Mouse (Mus musculus) C2C12 (cell line): ENCODE measurements around the gene Abcc4. TPM values are rescaled to one million over a fixed set of nuclear protein-coding genes. Genes with fewer than 3 reads are reported as not detected.
"Not testable (repeated sequence)": the region's sequence is repeated elsewhere in the genome, so short reads cannot be mapped to it uniquely, and the experiment has no call there.

Source experiments
- H3K27me3 ChIP-seq: one replicate; pipeline ENCODE4 v1.6.1; 2011; ENCODE audit not compliant: control insufficient read depth, insufficient read depth, insufficient read length
- H3K36me3 ChIP-seq: one replicate; pipeline ENCODE4 v1.6.1; 2011; ENCODE audit not compliant: control insufficient read depth, insufficient read depth
- H3K4me3 ChIP-seq: one replicate; pipeline ENCODE4 v1.5.1; 2011; ENCODE audit warnings: mild to moderate bottlenecking, control low read depth; ENCODE audit not compliant: poor library complexity, insufficient read depth, severe bottlenecking
- H3K79me2 ChIP-seq: one replicate; pipeline ENCODE4 v1.6.1; 2011; ENCODE audit not compliant: control insufficient read depth, insufficient read depth
- H3K79me3 ChIP-seq: one replicate; pipeline ENCODE4 v1.6.1; 2011; ENCODE audit warnings: low read depth, control low read depth
- H3ac ChIP-seq: one replicate; pipeline ENCODE3; 2011; ENCODE audit warnings: low read depth; ENCODE audit not compliant: control insufficient read depth, insufficient read length
- CEBPB ChIP-seq: IDR thresholded peaks from one replicate; pipeline ENCODE4 v1.6.1; 2011; ENCODE audit warnings: low read depth, mild to moderate bottlenecking, control low read depth, moderate library complexity
- CTCF ChIP-seq: IDR thresholded peaks from one replicate; pipeline ENCODE4 v1.5.1; 2011; ENCODE audit not compliant: control insufficient read depth, insufficient read depth, insufficient read length
- FOSL1 ChIP-seq: IDR thresholded peaks from one replicate; pipeline ENCODE4 v1.8.0; 2011; ENCODE audit warnings: mild to moderate bottlenecking, low read length; ENCODE audit not compliant: poor library complexity, insufficient read depth, severe bottlenecking
- MAX ChIP-seq: IDR thresholded peaks from one replicate; pipeline ENCODE4 v1.6.1; 2011; ENCODE audit warnings: mild to moderate bottlenecking, control low read depth
- MYOD1 ChIP-seq: IDR thresholded peaks from one replicate; pipeline ENCODE4 v1.6.1; 2011; ENCODE audit warnings: low read depth; ENCODE audit not compliant: control insufficient read depth, insufficient read length
- MYOG ChIP-seq: IDR thresholded peaks from one replicate; pipeline ENCODE4 v1.6.1; 2011; ENCODE audit not compliant: control insufficient read depth, insufficient read length; ENCODE audit errors: extremely low read depth
- USF1 ChIP-seq: IDR thresholded peaks from one replicate; pipeline ENCODE4 v1.6.1; 2011; ENCODE audit warnings: low read depth, mild to moderate bottlenecking, control low read depth, moderate library complexity
- polyA plus RNA-seq: library from polyadenylated mRNA; unstranded; fragments of >200 nt; fragmentation: generic; extraction: Trizol; gene quantifications from one replicate; pipeline ENCODE4 v1.2.1, GENCODE M21; 2012; ENCODE audit warnings: missing spikeins

The Abcc4 gene
- polyA plus RNA-seq, 1 experiment, result 9.0 TPM

DNA sequence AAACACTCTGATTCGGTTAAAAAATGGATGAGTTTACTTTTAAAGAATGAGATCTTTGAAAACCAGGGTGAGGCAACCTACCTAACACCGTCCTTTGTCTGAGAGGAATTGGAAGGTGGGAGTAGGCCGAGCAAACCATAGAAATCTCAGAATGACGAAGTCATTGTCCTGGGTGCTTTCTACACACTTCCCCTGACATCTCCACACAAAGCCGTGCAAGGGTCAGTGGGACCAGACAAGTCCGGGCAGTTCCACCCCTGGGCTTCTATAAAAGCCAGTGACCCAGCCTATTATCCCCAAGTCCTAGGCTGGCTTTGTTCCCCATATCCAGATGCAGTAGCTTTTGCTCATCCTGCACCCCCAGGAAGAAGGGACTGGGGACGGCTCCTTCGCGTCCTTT lies 163.1 kb downstream of the Abcc4 start:
- no peak for TF ChIP-seq CEBPB
- no peak for TF ChIP-seq CTCF
- no peak for TF ChIP-seq FOSL1
- no peak for TF ChIP-seq USF1
- TF ChIP-seq MYOD1, result no peak
- no peak for TF ChIP-seq MAX
- TF ChIP-seq MYOG, result no peak
- Histone ChIP-seq H3K27me3 (no peaks in the 10 kb centered on the region), H3K79me2 (no peaks in the 10 kb centered on the region), H3K36me3 (no peaks in the 10 kb centered on the region), H3K79me3 (no peaks in the 10 kb centered on the region), H3K4me3 (no peak overlapping the region), H3ac (no peak overlapping the region)

DNA sequence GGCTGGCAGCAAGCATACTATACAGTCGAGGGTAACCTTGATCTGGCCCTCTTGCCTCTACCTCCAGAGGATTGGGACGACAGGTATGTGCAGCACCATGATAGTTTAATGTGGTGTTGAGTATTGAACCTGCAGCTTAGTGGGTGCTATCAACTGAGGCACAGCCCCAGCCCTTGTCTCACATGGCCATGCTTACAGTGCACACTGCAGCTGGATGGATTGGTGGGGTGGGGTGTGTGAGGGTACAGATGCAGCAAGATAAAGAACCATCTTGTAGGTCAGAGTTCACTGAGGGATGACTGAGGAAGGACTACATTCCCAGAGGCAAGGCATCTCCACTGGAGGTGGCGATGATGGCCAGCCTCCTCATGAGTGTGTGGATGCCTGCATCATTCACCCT lies 174.5 kb downstream of the Abcc4 start:
- H3K4me3 ChIP-seq, result no peak overlapping the region
- TF ChIP-seq MYOG, result no peak
- TF ChIP-seq MAX, result no peak
- TF ChIP-seq MYOD1, result no peak
- TF ChIP-seq FOSL1, result no peak
- TF ChIP-seq USF1, result no peak
- no peak for TF ChIP-seq CEBPB
- TF ChIP-seq CTCF, result no peak
- peaks cover 6% of the 10 kb centered on the region for H3K36me3 ChIP-seq
- H3K79me2 ChIP-seq, result no peaks in the 10 kb centered on the region
- H3ac ChIP-seq, result no peak overlapping the region
- no peaks in the 10 kb centered on the region for H3K79me3 ChIP-seq
- H3K27me3 ChIP-seq, result no peaks in the 10 kb centered on the region

DNA sequence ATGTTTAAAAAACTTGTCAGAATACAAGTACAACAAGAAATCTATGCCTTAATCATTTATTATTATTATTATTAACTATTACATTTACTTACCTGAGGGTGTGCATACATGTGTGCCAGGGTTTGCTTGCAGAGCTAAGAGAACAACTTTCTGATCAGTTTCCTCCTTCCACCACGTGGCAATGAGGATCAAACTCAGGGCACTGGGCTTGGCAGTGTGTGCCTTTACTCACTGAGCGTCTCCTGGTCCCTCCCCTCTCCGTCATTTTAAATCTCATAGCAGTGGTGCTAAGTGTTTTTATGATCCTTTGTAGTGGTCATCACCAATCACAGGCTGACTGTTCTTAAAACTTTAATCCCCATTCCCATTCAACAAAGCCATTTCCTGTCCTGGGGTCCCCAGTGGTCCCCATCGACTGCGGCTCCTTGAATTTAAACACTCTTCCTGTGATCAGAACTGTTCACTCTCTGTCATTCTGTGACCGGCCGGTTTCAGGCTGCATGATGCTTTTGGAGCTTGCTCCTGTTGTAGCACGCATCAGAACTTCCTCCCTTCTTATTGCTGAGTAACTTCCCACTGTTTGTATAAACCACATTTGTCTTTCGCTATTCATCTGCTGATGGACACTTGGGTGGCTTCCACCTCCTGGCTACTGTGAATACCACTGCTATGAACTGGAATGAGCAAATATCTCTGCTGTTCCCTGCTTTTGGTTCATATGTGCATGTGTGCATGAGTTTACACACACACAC lies 191.6 kb downstream of the Abcc4 start:
- H3K27me3 ChIP-seq, result no peaks in the 10 kb centered on the region

DNA sequence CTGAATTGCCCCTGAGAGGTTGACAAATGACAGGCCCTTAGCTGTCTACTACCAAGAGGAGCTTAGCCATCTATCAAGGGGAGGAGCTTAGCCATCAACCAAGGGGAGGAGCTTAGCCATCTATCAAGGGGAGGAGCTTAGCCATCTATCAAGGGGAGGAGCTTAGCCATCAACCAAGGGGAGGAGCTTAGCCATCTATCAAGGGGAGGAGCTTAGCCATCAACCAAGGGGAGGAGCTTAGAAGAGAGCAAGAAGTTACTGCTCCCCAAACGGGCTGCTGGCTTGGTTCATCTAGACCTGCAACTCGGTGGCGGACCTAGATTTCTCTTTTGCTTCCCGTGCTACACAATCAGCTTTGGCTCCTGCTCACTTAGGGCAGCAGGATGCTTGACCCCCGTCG lies 194.3 kb downstream of the Abcc4 start:
- H3K79me3 ChIP-seq, H3K4me3 ChIP-seq, H3K27me3 ChIP-seq, H3K79me2 ChIP-seq, H3ac ChIP-seq, H3K36me3 ChIP-seq: not testable (repeated sequence)

More for the DNA sequence above, 191.6 kb downstream of the Abcc4 start:
- H3K79me2 ChIP-seq, result no peaks in the 10 kb centered on the region
- no peak for TF ChIP-seq MYOD1
- TF ChIP-seq CTCF, result no peak
- no peak for TF ChIP-seq USF1
- no peak for TF ChIP-seq CEBPB
- no peak overlapping the region for H3K4me3 ChIP-seq
- no peak overlapping the region for H3ac ChIP-seq
- no peaks in the 10 kb centered on the region for H3K79me3 ChIP-seq
- H3K36me3 ChIP-seq, result peaks cover 7% of the 10 kb centered on the region

DNA sequence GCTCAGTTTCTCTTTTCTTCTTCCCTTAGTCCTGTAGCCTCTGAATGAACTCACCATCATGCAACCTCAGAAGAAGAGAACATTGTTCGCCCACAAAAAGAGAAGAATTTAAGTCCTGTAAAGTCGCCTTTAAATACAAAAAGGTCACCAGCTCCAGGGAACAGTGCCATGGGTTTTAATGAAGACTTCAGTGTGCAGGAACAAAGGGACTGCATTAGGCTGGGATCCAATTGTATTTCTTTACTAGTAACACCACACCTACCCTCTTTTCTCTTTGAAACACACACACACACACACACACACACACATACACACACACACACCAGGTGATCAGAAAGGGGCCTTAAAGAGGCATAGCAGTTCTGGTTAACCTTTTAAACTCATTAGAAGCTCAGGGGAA lies 195.2 kb downstream of the Abcc4 start:
- Histone ChIP-seq H3K27me3 (no peaks in the 10 kb centered on the region), H3ac (no peak overlapping the region), H3K36me3 (no peaks in the 10 kb centered on the region), H3K4me3 (no peak overlapping the region), H3K79me2 (no peaks in the 10 kb centered on the region), H3K79me3 (no peaks in the 10 kb centered on the region)
- no peak for TF ChIP-seq MYOG
- no peak for TF ChIP-seq MAX
- no peak for TF ChIP-seq CEBPB
- TF ChIP-seq CTCF, result no peak
- no peak for TF ChIP-seq USF1
- TF ChIP-seq MYOD1, result no peak
- no peak for TF ChIP-seq FOSL1

DNA sequence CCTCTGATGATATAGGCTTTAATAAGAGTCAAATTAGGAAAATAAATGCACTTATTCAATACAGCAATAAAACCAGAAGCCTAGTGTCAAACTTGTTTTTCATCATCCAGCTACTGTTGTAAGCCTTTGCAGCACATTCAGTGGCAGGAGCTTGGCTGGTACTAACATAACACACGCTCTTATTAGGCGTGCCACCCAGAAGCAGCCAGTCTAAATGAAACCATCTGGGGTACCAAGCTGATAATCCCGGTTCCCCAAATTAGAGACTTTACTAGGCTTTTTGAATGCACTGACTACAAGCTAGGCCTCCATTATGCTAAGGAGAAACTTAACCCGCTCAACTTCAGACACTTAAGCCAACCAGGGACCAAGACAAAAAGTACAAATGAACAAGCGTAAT lies 195.8 kb downstream of the Abcc4 start:
- H3K79me2 ChIP-seq, result no peaks in the 10 kb centered on the region
- TF ChIP-seq CEBPB, result no peak
- no peak overlapping the region for H3ac ChIP-seq
- no peaks in the 10 kb centered on the region for H3K36me3 ChIP-seq
- H3K27me3 ChIP-seq, result no peaks in the 10 kb centered on the region
- no peaks in the 10 kb centered on the region for H3K79me3 ChIP-seq
- no peak overlapping the region for H3K4me3 ChIP-seq

DNA sequence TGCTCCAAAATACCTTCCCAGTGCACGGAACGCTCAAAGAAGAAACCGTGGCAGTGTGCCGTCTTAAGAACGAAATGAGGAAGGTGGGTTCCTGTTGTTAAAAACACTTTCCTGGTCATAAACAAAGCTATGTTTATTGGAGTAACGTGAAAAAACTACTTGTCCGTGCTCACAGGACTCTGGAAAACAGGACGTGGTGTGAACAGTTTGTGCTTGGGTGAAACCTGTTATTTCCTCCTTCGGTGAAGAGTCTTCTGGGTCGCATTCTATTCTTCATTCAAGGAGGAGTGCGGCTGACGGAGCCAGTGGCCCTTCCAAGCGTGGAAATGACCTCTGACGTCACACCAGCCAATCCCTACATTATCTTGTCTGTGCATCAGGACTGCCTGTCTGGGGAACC lies 198.2 kb downstream of the Abcc4 start:
- no peak for TF ChIP-seq MYOD1
- no peak for TF ChIP-seq USF1
- no peak for TF ChIP-seq FOSL1
- Histone ChIP-seq H3K27me3 (no peaks in the 10 kb centered on the region), H3K36me3 (peaks cover 2% of the 10 kb centered on the region), H3ac (no peak overlapping the region), H3K79me3 (no peaks in the 10 kb centered on the region), H3K4me3 (no peak overlapping the region), H3K79me2 (no peaks in the 10 kb centered on the region)
